Mouse (Mus musculus): Measurements from ENCODE around the gene Zfp683. TPM values are rescaled to one million over a fixed set of nuclear protein-coding genes. Genes with fewer than 3 reads are reported as not detected.
A peak's percentile ranks its signal among the peaks of the same experiment; 100 is the strongest.

Zfp683 gene
- polyA plus RNA-seq, 1 experiment from 2014 or later: not detected

DNA sequence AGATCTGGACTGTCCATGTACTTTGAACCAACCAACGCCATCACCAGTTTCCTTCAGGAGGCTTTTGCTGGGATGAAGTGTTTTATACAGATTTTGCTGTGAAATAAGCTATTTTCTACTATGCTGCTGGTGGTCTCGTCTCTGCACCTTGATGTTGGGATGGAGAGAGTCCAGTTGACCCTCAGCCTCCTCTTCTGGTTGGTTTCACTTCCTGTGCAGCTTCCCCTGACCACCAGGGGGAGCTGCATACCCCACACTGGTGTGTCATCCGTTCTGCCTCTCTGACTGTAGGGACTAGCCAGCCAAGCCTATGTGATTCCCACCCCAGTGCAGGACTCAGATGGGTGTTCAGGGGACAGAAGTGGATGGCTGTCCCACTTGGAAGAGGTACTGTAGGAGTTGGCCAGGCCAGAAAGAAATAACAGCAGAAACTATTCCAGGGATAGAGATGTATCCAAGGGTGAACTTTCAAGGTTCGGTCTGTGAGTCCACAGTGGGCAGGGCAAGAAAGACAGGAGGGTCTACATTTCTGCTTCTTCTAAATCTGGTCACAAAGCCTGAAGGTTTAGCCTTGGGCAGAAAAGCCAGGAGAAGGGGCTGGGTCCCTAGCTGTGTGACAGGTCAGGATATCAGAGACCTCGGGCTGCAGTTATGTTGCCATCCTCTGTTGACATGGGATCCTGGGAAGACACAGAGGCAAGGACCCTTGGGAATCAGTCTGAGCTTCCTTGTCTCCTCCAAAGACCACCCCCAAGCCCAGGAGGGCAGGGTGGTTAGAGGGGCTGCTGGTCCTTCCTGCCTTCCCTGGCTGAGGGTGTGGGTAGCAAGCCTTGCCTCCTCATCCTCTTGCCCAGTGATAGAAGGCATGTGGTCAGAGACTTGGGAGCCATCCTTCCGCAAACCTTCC lies 39.0 kb downstream of the Zfp683 start:
- no peak overlapping the region for H3K4me3 ChIP-seq (ENCODE audit: low read depth, low read length)
- H3K4me1 ChIP-seq (ENCODE audit: control insufficient read depth, insufficient read depth, low read length): no peaks in the 10 kb centered on the region
- ATAC-seq (ENCODE audit: low read depth) (no peak), DNase-seq (ENCODE audit: low spot score) (no peak)
- H3K27me3 ChIP-seq (replicated peaks; ENCODE audit: control insufficient read depth, insufficient read depth, low read length): no peaks in the 10 kb centered on the region
- no peaks in the 10 kb centered on the region for H3K36me3 ChIP-seq (ENCODE audit: control insufficient read depth, insufficient read depth, low read length)
- H3K9ac ChIP-seq (ENCODE audit: low read depth, low read length): no peak overlapping the region
- H3K27ac ChIP-seq (replicated peaks; ENCODE audit: low read depth, low read length): no peak overlapping the region
- H3K4me2 ChIP-seq (ENCODE audit: low read depth, low read length): no peak overlapping the region
- 76% methylated on average over 6 of the region's 6 CpGs for WGBS
- H3K9me3 ChIP-seq (ENCODE audit: control insufficient read depth, low read length): no peaks in the 10 kb centered on the region

DNA sequence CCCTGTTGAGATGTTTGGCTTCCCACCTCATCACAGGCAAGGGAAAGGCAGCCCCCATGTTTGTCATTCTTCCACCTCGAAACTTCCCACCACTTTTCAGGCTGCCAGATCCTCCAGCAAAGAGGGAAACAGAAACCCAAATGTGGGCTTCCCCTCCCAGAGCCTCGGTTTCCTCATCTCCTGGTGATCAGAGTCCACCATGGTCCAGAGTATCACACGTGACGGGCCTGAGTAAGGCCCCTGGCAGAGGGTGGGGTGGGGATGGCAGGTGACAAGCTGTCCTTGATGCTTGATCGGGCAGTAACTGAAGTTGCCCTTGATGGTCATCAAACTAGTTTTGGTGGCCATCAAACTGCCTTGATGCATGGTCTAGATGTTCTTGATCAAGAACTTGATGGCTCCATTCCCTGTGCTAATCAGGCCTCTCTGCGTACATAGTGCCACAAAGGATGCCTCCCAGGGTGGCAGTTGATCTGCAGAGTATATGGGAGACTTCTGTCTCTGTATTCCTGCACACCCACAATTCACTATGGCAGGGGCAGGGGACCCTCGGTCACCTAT lies 40.4 kb downstream of the Zfp683 start:
- no peak overlapping the region for H3K27ac ChIP-seq (replicated peaks; ENCODE audit: low read depth, low read length)
- DNase-seq (ENCODE audit: low spot score): no peak
- ATAC-seq (ENCODE audit: low read depth): no peak
- no peaks in the 10 kb centered on the region for H3K27me3 ChIP-seq (replicated peaks; ENCODE audit: control insufficient read depth, insufficient read depth, low read length)
- H3K4me3 ChIP-seq (ENCODE audit: low read depth, low read length): no peak overlapping the region
- WGBS: 91% methylated on average over 7 of the region's 7 CpGs
- H3K9me3 ChIP-seq (ENCODE audit: control insufficient read depth, low read length): no peaks in the 10 kb centered on the region
- H3K36me3 ChIP-seq (ENCODE audit: control insufficient read depth, insufficient read depth, low read length): no peaks in the 10 kb centered on the region
- H3K4me1 ChIP-seq (ENCODE audit: control insufficient read depth, insufficient read depth, low read length): no peaks in the 10 kb centered on the region
- H3K4me2 ChIP-seq (ENCODE audit: low read depth, low read length): no peak overlapping the region
- no peak overlapping the region for H3K9ac ChIP-seq (ENCODE audit: low read depth, low read length)

DNA sequence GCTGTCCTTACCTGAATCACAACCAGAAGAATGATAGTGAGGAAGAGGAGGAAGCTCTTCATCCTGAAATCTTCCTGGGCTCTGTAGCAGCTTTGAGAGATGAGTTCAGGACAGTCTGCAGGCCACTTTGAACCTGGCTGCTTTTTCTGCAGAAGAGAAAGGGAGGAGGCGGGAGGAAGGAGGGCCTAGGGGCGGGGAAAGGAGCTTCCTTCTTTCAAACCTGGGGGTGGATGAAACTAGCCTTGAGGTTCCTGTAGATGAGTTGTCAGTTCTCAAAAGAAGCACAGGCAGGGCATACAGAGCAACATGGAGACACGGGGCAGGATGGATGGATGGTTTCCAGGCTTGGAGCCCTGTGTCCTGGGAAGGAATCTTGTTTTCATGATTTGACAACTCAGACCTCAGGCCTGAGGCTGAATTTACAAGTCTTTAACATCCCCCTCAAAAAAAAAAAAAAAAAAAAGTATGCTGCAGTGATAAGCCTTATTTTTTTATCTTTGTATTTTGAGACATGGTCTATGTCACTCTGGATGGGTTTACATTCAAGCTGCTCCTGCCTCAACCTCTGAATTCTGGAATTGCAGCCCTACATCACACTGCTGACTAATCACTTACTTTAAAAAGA lies 41.4 kb downstream of the Zfp683 start, which contains the start of gene Cd52:
Gene Cd52 (minus strand): TSS at position 160 of the 625 bp plus-strand sequence.
- no peak for ATAC-seq (ENCODE audit: low read depth)
- no peak within 1 kb of the TSS for H3K4me2 ChIP-seq (ENCODE audit: low read depth, low read length)
- 53% methylated on average over 3 of the region's 3 CpGs for WGBS
- no peaks in the 10 kb centered on the region for H3K4me1 ChIP-seq (ENCODE audit: control insufficient read depth, insufficient read depth, low read length)
- no peak within 1 kb of the TSS for H3K9ac ChIP-seq (ENCODE audit: low read depth, low read length)
- H3K27ac ChIP-seq (replicated peaks; ENCODE audit: low read depth, low read length): no peak within 1 kb of the TSS
- DNase-seq (ENCODE audit: low spot score): no peak
- no peak within 1 kb of the TSS for H3K4me3 ChIP-seq (ENCODE audit: low read depth, low read length)
- H3K9me3 ChIP-seq (ENCODE audit: control insufficient read depth, low read length): no peaks in the 10 kb centered on the region
- no peaks in the 10 kb centered on the region for H3K27me3 ChIP-seq (replicated peaks; ENCODE audit: control insufficient read depth, insufficient read depth, low read length)
- H3K36me3 ChIP-seq (ENCODE audit: control insufficient read depth, insufficient read depth, low read length): no peaks in the 10 kb centered on the region

DNA sequence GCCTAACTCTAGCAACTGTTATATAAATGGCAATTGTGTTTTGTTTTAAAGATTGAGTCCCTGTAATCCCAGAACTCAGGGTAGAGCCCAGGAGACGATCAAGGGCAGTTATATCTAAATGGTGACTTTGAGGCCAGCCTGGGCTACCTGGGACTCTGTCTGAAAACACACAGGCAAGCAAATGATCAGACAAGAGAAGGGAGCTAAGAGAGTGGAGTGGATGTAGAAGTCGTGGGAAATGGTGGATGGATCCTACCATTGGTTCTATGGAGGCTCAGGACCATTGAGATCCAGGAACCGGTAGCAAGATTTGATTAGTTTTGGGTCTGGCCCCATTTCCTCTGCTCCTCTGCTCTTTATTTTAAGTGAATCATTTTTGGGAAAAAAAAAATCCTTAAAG lies 42.5 kb downstream of the Zfp683 start:
- H3K4me1 ChIP-seq (ENCODE audit: control insufficient read depth, insufficient read depth, low read length): no peaks in the 10 kb centered on the region
- WGBS: 82% methylated on average over 3 of the region's 3 CpGs
- no peaks in the 10 kb centered on the region for H3K36me3 ChIP-seq (ENCODE audit: control insufficient read depth, insufficient read depth, low read length)
- H3K4me2 ChIP-seq (ENCODE audit: low read depth, low read length): no peak overlapping the region
- H3K9me3 ChIP-seq (ENCODE audit: control insufficient read depth, low read length): no peaks in the 10 kb centered on the region
- no peak for ATAC-seq (ENCODE audit: low read depth)
- no peak overlapping the region for H3K4me3 ChIP-seq (ENCODE audit: low read depth, low read length)
- H3K9ac ChIP-seq (ENCODE audit: low read depth, low read length): no peak overlapping the region
- H3K27me3 ChIP-seq (replicated peaks; ENCODE audit: control insufficient read depth, insufficient read depth, low read length): no peaks in the 10 kb centered on the region
- H3K27ac ChIP-seq (replicated peaks; ENCODE audit: low read depth, low read length): no peak overlapping the region
- DNase-seq (ENCODE audit: low spot score): no peak

DNA sequence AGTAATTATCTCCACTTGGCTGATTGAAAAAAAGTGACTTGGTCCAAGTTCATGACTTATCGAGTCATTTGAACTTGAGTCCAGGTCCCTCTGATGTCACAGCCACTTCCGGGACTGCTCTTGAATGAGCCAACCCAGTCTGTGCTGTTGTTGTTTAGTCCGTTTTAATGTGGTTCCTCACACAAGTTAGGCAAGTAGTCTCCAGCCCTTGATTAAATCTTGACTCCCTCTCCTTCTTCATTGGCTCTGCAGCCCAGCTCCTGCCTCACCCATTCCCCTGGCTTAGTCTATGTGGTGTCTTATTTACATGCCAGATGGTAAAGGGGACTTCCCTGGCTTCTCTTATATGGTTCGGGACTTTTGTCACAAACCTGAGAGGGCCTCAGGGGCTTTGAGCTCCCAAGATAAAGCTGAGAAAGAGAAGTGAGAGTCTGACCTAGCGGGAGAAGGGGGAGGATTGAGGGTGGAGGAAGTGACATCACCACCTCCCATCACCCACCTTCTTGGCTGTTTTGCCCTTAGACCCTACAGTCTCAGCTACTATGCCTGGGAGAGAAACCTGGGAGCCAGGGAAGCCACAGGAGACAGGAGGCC lies 43.5 kb downstream of the Zfp683 start:
- Histone ChIP-seq H3K4me1 (ENCODE audit: control insufficient read depth, insufficient read depth, low read length) (no peaks in the 10 kb centered on the region), H3K9me3 (ENCODE audit: control insufficient read depth, low read length) (no peaks in the 10 kb centered on the region), H3K9ac (ENCODE audit: low read depth, low read length) (no peak overlapping the region), H3K36me3 (ENCODE audit: control insufficient read depth, insufficient read depth, low read length) (no peaks in the 10 kb centered on the region), H3K4me2 (ENCODE audit: low read depth, low read length) (no peak overlapping the region), H3K27me3 (replicated peaks; ENCODE audit: control insufficient read depth, insufficient read depth, low read length) (no peaks in the 10 kb centered on the region), H3K27ac (replicated peaks; ENCODE audit: low read depth, low read length) (no peak overlapping the region), H3K4me3 (ENCODE audit: low read depth, low read length) (no peak overlapping the region)
- WGBS: 70% methylated on average over 5 of the region's 5 CpGs
- DNase-seq (ENCODE audit: low spot score) (no peak), ATAC-seq (ENCODE audit: low read depth) (no peak)

DNA sequence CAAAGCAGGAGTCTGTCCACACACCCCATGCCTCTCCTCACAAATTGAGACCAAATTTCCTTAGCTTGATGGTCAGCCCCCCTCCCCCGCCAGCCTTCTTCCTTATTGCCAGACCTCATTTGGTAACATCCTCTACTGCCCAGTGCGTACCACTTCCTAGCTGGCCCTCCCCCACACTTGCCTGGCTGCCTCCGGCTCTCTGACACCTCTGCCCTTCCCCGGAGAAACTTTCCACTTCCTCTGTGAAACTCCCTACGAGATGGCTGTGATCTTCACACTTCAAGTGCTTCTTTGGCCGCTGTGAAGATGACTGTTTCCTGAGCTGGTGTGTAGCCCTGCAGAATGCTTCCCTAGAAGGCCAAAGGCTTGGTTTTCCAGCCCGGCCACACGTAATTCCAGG lies 45.0 kb downstream of the Zfp683 start:
- H3K4me3 ChIP-seq (ENCODE audit: low read depth, low read length): no peak overlapping the region
- H3K9me3 ChIP-seq (ENCODE audit: control insufficient read depth, low read length): no peaks in the 10 kb centered on the region
- peak; percentile 16 for DNase-seq (ENCODE audit: low spot score)
- no peak overlapping the region for H3K27ac ChIP-seq (replicated peaks; ENCODE audit: low read depth, low read length)
- no peaks in the 10 kb centered on the region for H3K27me3 ChIP-seq (replicated peaks; ENCODE audit: control insufficient read depth, insufficient read depth, low read length)
- ATAC-seq (ENCODE audit: low read depth): no peak
- no peak overlapping the region for H3K4me2 ChIP-seq (ENCODE audit: low read depth, low read length)
- WGBS: 59% methylated on average over 8 of the region's 8 CpGs
- H3K4me1 ChIP-seq (ENCODE audit: control insufficient read depth, insufficient read depth, low read length): no peaks in the 10 kb centered on the region
- H3K36me3 ChIP-seq (ENCODE audit: control insufficient read depth, insufficient read depth, low read length): no peaks in the 10 kb centered on the region
- no peak overlapping the region for H3K9ac ChIP-seq (ENCODE audit: low read depth, low read length)

DNA sequence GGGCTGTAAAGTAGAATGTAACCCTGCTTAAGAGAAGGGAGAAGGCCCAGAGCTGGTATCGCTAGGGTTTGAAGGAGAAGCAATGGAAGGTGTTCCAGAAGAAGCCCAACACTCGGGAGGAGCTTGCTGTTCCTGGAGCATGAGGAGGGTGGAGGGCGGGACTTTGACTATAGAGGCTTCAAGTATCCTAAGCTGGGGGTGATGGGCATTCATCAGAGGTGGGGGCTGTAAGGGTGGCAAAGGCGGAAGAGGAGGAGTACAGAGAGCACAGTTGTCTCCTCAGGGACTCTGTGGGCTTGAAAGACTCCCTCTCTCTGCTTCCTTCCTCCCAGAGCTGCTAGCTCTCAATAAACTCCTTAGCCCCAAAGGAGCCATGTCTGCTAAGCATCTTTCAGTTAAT lies 46.6 kb downstream of the Zfp683 start:
- H3K27ac ChIP-seq (replicated peaks; ENCODE audit: low read depth, low read length): no peak overlapping the region
- no peaks in the 10 kb centered on the region for H3K36me3 ChIP-seq (ENCODE audit: control insufficient read depth, insufficient read depth, low read length)
- no peaks in the 10 kb centered on the region for H3K9me3 ChIP-seq (ENCODE audit: control insufficient read depth, low read length)
- ATAC-seq (ENCODE audit: low read depth): no peak
- WGBS: 83% methylated on average over 4 of the region's 4 CpGs
- H3K4me2 ChIP-seq (ENCODE audit: low read depth, low read length): no peak overlapping the region
- no peaks in the 10 kb centered on the region for H3K27me3 ChIP-seq (replicated peaks; ENCODE audit: control insufficient read depth, insufficient read depth, low read length)
- no peaks in the 10 kb centered on the region for H3K4me1 ChIP-seq (ENCODE audit: control insufficient read depth, insufficient read depth, low read length)
- H3K9ac ChIP-seq (ENCODE audit: low read depth, low read length): no peak overlapping the region
- DNase-seq (ENCODE audit: low spot score): no peak
- H3K4me3 ChIP-seq (ENCODE audit: low read depth, low read length): no peak overlapping the region

DNA sequence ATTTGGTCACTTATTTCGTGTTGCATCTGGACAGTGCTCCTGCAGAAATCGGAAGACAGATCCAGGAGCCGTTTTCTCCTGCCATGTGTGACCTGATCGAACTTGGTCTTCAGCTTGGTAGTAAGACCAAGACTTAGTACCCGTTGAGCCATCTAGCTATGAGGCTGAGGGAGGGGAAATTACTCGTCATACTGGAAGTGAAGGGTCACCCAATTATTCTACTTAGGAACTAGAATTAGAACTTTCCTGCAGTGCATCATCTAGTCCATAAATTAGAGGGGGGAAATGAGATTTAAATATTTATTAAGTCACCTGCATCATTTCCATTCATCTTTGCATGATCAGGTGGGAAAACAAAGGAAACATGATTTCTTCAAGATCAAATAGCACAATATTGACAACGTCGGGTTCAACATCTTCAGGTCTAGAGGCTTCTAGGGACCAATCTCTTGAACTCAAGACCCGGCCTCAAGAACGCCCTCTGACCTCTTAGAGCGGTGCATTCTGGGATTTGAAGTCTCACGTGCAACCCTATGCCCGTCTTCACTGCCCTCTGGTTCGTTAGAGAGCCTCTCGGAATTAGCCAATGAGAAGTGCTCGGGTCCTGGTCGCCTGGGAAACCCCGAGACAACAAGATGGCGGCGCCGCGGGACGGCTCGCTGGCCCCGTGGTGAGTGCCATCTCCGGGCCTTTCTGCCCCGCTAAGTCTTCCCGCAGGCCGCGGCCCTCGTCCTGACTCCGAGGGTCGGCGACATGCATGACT lies 48.5 kb downstream of the Zfp683 start, which contains the start of gene Ubxn11:
Gene Ubxn11 (plus strand): TSS at position 592 of the 763 bp plus-strand sequence.
- H3K36me3 ChIP-seq (ENCODE audit: control insufficient read depth, insufficient read depth, low read length): no peaks in the 10 kb centered on the region
- peak within 1 kb of the TSS; percentile 72 for H3K4me2 ChIP-seq (ENCODE audit: low read depth, low read length)
- H3K27me3 ChIP-seq (replicated peaks; ENCODE audit: control insufficient read depth, insufficient read depth, low read length): no peaks in the 10 kb centered on the region
- H3K4me3 ChIP-seq (ENCODE audit: low read depth, low read length): peak within 1 kb of the TSS; percentile 75
- peak; percentile 99 for ATAC-seq (ENCODE audit: low read depth)
- no peaks in the 10 kb centered on the region for H3K4me1 ChIP-seq (ENCODE audit: control insufficient read depth, insufficient read depth, low read length)
- H3K9me3 ChIP-seq (ENCODE audit: control insufficient read depth, low read length): no peaks in the 10 kb centered on the region
- H3K9ac ChIP-seq (ENCODE audit: low read depth, low read length): peak within 1 kb of the TSS; percentile 72
- peak; percentile 96 for DNase-seq (ENCODE audit: low spot score)
- 17% methylated on average over 34 of the region's 34 CpGs for WGBS
- H3K27ac ChIP-seq (replicated peaks; ENCODE audit: low read depth, low read length): no peak within 1 kb of the TSS

All from embryonic facial prominence, embryonic 14.5 days (tissue).